Mouse (Mus musculus): Measurements from ENCODE around the gene Tfr2.
A peak's percentile ranks its signal among the peaks of the same experiment; 100 is the strongest.

DNA sequence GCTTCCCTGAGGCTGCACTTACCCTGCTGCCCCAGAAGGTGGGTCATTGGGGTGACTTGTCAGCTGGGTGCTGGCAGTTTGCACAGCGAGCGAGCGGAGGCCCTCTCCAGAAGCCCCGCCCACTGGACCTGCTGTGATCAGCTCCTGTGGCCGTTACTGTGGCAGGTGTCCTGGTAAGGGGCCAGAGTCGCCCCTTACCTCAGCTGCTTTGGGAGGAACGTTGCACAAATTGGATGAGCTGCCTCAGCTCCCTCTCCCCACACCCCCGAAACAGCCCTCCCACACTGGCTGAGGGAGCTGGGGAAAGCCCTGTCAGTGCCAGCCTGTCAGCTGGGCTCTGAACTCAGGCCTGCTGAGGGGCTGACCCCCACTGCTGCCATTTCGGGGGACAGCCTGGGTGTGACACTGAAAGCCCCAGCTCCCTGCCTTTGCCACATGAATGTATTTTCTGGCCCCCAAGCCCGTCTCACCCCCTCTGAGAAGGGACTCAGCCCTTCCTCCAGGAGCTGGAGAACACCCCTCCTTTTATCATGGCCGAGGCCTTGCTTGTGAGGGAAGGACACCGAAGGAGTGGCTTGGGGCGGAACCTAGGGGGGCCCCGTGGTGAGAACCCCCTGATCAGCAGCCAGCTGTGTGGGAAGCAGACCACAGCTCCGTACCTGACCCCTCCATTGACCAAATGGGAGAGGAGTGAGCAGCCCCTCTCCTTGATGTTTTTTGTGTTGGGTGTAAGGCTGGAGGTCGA is 43.3 kb upstream of the Tfr2 start:
- TF ChIP-seq CTCF (IDR thresholded peaks at IDR 0.05; ENCODE audit: low read depth, low read length) = peak; percentile 48
- no peak for TF ChIP-seq POLR2A (IDR thresholded peaks at IDR 0.05; ENCODE audit: extremely low read depth, insufficient read depth, low read length)
